Mouse (Mus musculus): ENCODE measurements at regions not wholly inside any gene's neighbourhood (a gene's known extent, or its start where the extent isn't known, plus 50 kb on each side); places are given as distances from the start of the nearest gene placed in this dataset.

- 36% methylated on average over 1 of the region's 1 CpGs for WGBS
- TF ChIP-seq POLR2A (IDR thresholded peaks at IDR 0.05; ENCODE audit: borderline replicate concordance, insufficient read depth, low read length) (no peak), CTCF (IDR thresholded peaks at IDR 0.05; ENCODE audit: borderline replicate concordance, insufficient read depth, low read depth, low read length) (no peak)
- DNase-seq = no peak
- Histone ChIP-seq H3K27ac (ENCODE audit: insufficient read depth, low read length) (no peak overlapping the region), H3K4me1 (ENCODE audit: control insufficient read depth, insufficient read depth, low read length) (no peaks in the 10 kb centered on the region), H3K27me3 (ENCODE audit: control insufficient read depth, insufficient read depth, low read length) (no peaks in the 10 kb centered on the region), H3K4me3 (replicated peaks; ENCODE audit: insufficient read depth, low read depth, low read length) (no peak overlapping the region)
Measured at GRCm38 (mm10) chr3:70384235-70384634, 376.8 kb downstream of the Otol1 start.

DNA sequence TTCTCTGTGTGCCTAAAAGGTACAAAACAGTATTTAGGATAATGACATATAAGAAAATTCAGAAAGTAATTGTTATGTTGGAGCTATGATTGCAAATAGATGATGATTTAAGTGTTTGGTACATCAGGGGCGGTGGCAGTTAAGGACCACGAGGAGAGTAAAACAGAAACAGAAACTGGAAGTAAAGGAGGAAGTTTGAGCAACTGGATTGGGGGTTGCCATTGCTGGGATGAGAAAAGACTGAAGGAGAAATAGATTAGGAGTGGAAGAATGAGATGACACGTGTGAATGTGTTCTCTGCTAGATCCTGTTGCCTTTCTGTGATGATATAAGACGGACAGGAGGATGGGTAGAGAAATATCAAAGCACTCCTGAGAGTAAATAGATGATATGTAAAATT lies 378.5 kb downstream of the Otol1 start:
- H3K27me3 ChIP-seq (ENCODE audit: control insufficient read depth, insufficient read depth, low read length) = no peaks in the 10 kb centered on the region
- no peak for DNase-seq

DNA sequence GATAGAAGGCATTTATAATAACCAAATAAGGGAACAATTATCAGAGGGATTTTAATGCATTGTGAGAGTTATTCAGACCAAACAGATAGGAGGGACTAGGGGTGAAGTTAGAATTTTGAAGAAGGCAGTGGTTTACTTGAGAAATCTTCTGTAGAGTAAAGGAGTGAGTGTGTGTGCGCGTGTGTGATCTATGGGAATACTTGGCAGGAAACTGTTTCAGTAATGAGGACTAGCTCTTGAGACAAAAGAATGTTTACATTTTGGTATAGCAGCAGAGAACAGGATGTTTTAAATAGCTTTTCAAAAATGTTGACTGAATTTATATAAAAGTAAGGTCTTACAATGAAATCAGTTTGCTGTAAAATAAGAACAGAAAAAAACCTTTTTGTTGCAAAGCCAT lies 393.8 kb downstream of the Otol1 start:
- no peaks in the 10 kb centered on the region for H3K27me3 ChIP-seq (ENCODE audit: control insufficient read depth, insufficient read depth, low read length)
- H3K4me3 ChIP-seq (replicated peaks; ENCODE audit: insufficient read depth, low read depth, low read length) = no peak overlapping the region
- DNase-seq = no peak
- 77% methylated on average over 2 of the region's 2 CpGs for WGBS
- no peak overlapping the region for H3K27ac ChIP-seq (ENCODE audit: insufficient read depth, low read length)
- no peaks in the 10 kb centered on the region for H3K4me1 ChIP-seq (ENCODE audit: control insufficient read depth, insufficient read depth, low read length)
- TF ChIP-seq CTCF (IDR thresholded peaks at IDR 0.05; ENCODE audit: borderline replicate concordance, insufficient read depth, low read depth, low read length) (no peak), POLR2A (IDR thresholded peaks at IDR 0.05; ENCODE audit: borderline replicate concordance, insufficient read depth, low read length) (no peak)

More for the DNA sequence above, 378.5 kb downstream of the Otol1 start:
- Histone ChIP-seq H3K4me1 (ENCODE audit: control insufficient read depth, insufficient read depth, low read length) (no peaks in the 10 kb centered on the region), H3K4me3 (replicated peaks; ENCODE audit: insufficient read depth, low read depth, low read length) (no peak overlapping the region), H3K27ac (ENCODE audit: insufficient read depth, low read length) (no peak overlapping the region)
- 93% methylated on average over 4 of the region's 4 CpGs for WGBS
- TF ChIP-seq CTCF (IDR thresholded peaks at IDR 0.05; ENCODE audit: borderline replicate concordance, insufficient read depth, low read depth, low read length) (no peak), POLR2A (IDR thresholded peaks at IDR 0.05; ENCODE audit: borderline replicate concordance, insufficient read depth, low read length) (no peak)

GRCm38 (mm10) chr3:70406571-70406970 lies 399.2 kb downstream of the Otol1 start:
- no peak for DNase-seq
- no peak overlapping the region for H3K27ac ChIP-seq (ENCODE audit: insufficient read depth, low read length)
- H3K4me1 ChIP-seq (ENCODE audit: control insufficient read depth, insufficient read depth, low read length) = no peaks in the 10 kb centered on the region
- no peaks in the 10 kb centered on the region for H3K27me3 ChIP-seq (ENCODE audit: control insufficient read depth, insufficient read depth, low read length)
- WGBS = 88% methylated on average over 1 of the region's 1 CpGs
- H3K4me3 ChIP-seq (replicated peaks; ENCODE audit: insufficient read depth, low read depth, low read length) = no peak overlapping the region
- TF ChIP-seq POLR2A (IDR thresholded peaks at IDR 0.05; ENCODE audit: borderline replicate concordance, insufficient read depth, low read length) = no peak
- TF ChIP-seq CTCF (IDR thresholded peaks at IDR 0.05; ENCODE audit: borderline replicate concordance, insufficient read depth, low read depth, low read length) = no peak

GRCm38 (mm10) chr3:70418273-70418672 lies 410.9 kb downstream of the Otol1 start:
- DNase-seq = no peak
- no peaks in the 10 kb centered on the region for H3K27me3 ChIP-seq (ENCODE audit: control insufficient read depth, insufficient read depth, low read length)
- 30% methylated on average over 4 of the region's 4 CpGs for WGBS
- TF ChIP-seq POLR2A (IDR thresholded peaks at IDR 0.05; ENCODE audit: borderline replicate concordance, insufficient read depth, low read length) (no peak), CTCF (IDR thresholded peaks at IDR 0.05; ENCODE audit: borderline replicate concordance, insufficient read depth, low read depth, low read length) (no peak)
- H3K27ac ChIP-seq (ENCODE audit: insufficient read depth, low read length) = no peak overlapping the region
- H3K4me3 ChIP-seq (replicated peaks; ENCODE audit: insufficient read depth, low read depth, low read length) = no peak overlapping the region
- no peaks in the 10 kb centered on the region for H3K4me1 ChIP-seq (ENCODE audit: control insufficient read depth, insufficient read depth, low read length)

DNA sequence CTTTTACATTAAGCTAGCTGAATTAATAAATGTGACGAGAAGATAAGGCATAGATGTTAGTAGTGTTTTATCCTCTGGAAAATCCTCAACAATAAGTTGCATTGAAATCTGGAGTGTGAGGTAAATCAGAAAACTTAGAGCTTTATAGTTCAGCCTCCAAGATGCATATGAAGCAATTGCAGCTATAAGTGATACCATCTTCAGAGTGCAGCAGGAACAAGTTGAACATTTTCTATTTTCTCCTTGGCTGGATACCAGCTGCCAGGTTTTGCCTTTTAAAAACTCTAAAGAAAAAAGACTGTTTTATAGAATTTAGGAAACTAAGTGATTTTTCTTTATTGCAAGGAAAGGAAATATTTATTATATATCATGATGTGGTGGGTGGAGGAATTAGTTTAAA lies 414.6 kb downstream of the Otol1 start:
- H3K27me3 ChIP-seq (ENCODE audit: control insufficient read depth, insufficient read depth, low read length) = no peaks in the 10 kb centered on the region
- H3K27ac ChIP-seq (ENCODE audit: insufficient read depth, low read length) = no peak overlapping the region
- TF ChIP-seq POLR2A (IDR thresholded peaks at IDR 0.05; ENCODE audit: borderline replicate concordance, insufficient read depth, low read length) = no peak
- no peak for TF ChIP-seq CTCF (IDR thresholded peaks at IDR 0.05; ENCODE audit: borderline replicate concordance, insufficient read depth, low read depth, low read length)
- 86% methylated on average over 1 of the region's 1 CpGs for WGBS
- no peak for DNase-seq
- H3K4me3 ChIP-seq (replicated peaks; ENCODE audit: insufficient read depth, low read depth, low read length) = no peak overlapping the region
- no peaks in the 10 kb centered on the region for H3K4me1 ChIP-seq (ENCODE audit: control insufficient read depth, insufficient read depth, low read length)

- 83% methylated on average over 3 of the region's 3 CpGs for WGBS
- TF ChIP-seq POLR2A (IDR thresholded peaks at IDR 0.05; ENCODE audit: borderline replicate concordance, insufficient read depth, low read length) (no peak), CTCF (IDR thresholded peaks at IDR 0.05; ENCODE audit: borderline replicate concordance, insufficient read depth, low read depth, low read length) (no peak)
- DNase-seq = no peak
- H3K4me3 ChIP-seq (replicated peaks; ENCODE audit: insufficient read depth, low read depth, low read length) = no peak overlapping the region
- no peak overlapping the region for H3K27ac ChIP-seq (ENCODE audit: insufficient read depth, low read length)
- H3K4me1 ChIP-seq (ENCODE audit: control insufficient read depth, insufficient read depth, low read length) = no peaks in the 10 kb centered on the region
- H3K27me3 ChIP-seq (ENCODE audit: control insufficient read depth, insufficient read depth, low read length) = no peaks in the 10 kb centered on the region
Measured at GRCm38 (mm10) chr3:70422669-70423068, 415.3 kb downstream of the Otol1 start.

DNA sequence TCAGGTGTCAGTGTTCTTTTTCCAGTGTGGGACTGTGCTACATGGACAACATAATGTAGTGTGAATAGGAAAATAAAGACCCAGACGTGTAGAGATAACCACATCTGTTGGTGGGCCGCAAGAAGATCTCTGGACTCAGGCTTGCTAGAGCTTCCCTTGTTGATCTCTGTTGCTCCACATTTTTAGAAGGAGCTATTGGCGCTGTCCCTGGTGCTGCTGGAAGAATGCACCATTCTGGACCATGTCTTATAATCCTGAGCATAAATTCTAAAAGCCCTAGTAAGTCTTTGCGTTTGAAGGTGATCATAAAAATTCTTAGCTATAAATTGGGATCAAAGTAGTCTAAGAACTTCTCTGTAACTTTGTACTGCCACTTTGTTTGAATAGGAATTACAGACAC lies 429.3 kb downstream of the Otol1 start:
- TF ChIP-seq POLR2A (IDR thresholded peaks at IDR 0.05; ENCODE audit: borderline replicate concordance, insufficient read depth, low read length) (no peak), CTCF (IDR thresholded peaks at IDR 0.05; ENCODE audit: borderline replicate concordance, insufficient read depth, low read depth, low read length) (no peak)
- H3K4me3 ChIP-seq (replicated peaks; ENCODE audit: insufficient read depth, low read depth, low read length) = no peak overlapping the region
- WGBS = 81% methylated on average over 4 of the region's 4 CpGs

More for the DNA sequence above, 429.3 kb downstream of the Otol1 start:
- no peak for DNase-seq
- no peaks in the 10 kb centered on the region for H3K27me3 ChIP-seq (ENCODE audit: control insufficient read depth, insufficient read depth, low read length)
- H3K27ac ChIP-seq (ENCODE audit: insufficient read depth, low read length) = no peak overlapping the region
- no peaks in the 10 kb centered on the region for H3K4me1 ChIP-seq (ENCODE audit: control insufficient read depth, insufficient read depth, low read length)
